Mouse (Mus musculus) myocyte (in vitro differentiated cells): ENCODE measurements around the gene Abhd11.

Experiments used
- E2F4 ChIP-seq: IDR thresholded peaks from one replicate; pipeline ENCODE4 v1.6.1; 2011; ENCODE audit warnings: mild to moderate bottlenecking, control low read depth, moderate library complexity; ENCODE audit not compliant: insufficient read depth
- MAX ChIP-seq: IDR thresholded peaks from one replicate; pipeline ENCODE4 v1.6.1; 2011; ENCODE audit warnings: low read depth, mild to moderate bottlenecking, control low read depth
- MYOG ChIP-seq, 3 experiments: IDR thresholded peaks; one replicate each; pipeline ENCODE4 v1.6.1; 2011; ENCODE audit warnings: control low read depth in 2 of 3, low read depth in 2 of 3, mild to moderate bottlenecking in 2 of 3; ENCODE audit not compliant: insufficient read length in 2 of 3, control insufficient read depth in 1 of 3, insufficient read depth in 1 of 3
- POLR2A ChIP-seq: IDR thresholded peaks from one replicate; pipeline ENCODE4 v1.6.1; 2011; ENCODE audit warnings: low read depth, mild to moderate bottlenecking, control low read depth, moderate library complexity; ENCODE audit not compliant: insufficient read length
- POLR2AphosphoS2 ChIP-seq: IDR thresholded peaks from one replicate; pipeline ENCODE4 v1.6.1; 2011; ENCODE audit warnings: low read depth, control low read depth; ENCODE audit not compliant: insufficient read length
- TCF12 ChIP-seq: IDR thresholded peaks from one replicate; pipeline ENCODE4 v1.6.1; 2011; ENCODE audit warnings: mild to moderate bottlenecking, control low read depth; ENCODE audit not compliant: poor library complexity, insufficient read depth, severe bottlenecking
- TCF3 ChIP-seq: IDR thresholded peaks from one replicate; pipeline ENCODE4 v1.6.1; 2011; ENCODE audit warnings: low read depth, control low read depth; ENCODE audit not compliant: insufficient read length
- USF1 ChIP-seq: IDR thresholded peaks from one replicate; pipeline ENCODE4 v1.6.1; 2011; ENCODE audit warnings: low read depth, mild to moderate bottlenecking, control low read depth, moderate library complexity

- TF ChIP-seq POLR2A (no peak), MAX (no peak), TCF12 (no peak), TCF3 (no peak), USF1 (no peak), MYOG (IDR thresholded peaks at IDR 0.05; ENCODE audit: control insufficient read depth in 1 of 3, insufficient read depth in 1 of 3, insufficient read length in 2 of 3, low read depth in 2 of 3) (no peak), POLR2AphosphoS2 (no peak), E2F4 (no peak)
These were observed 19.8 kb upstream of the Abhd11 start for GRCm38 (mm10) chr5:134989166-134989565.
